Mouse (Mus musculus) R1 (cell line): ENCODE measurements around the gene Sh3rf1.

Experiments used
- DNase-seq: peaks from one replicate; pipeline ENCODE4 v3.0.0-alpha.2; 2018; ENCODE audit warnings: low read depth, low spot score

Gene Sh3rf1

DNA sequence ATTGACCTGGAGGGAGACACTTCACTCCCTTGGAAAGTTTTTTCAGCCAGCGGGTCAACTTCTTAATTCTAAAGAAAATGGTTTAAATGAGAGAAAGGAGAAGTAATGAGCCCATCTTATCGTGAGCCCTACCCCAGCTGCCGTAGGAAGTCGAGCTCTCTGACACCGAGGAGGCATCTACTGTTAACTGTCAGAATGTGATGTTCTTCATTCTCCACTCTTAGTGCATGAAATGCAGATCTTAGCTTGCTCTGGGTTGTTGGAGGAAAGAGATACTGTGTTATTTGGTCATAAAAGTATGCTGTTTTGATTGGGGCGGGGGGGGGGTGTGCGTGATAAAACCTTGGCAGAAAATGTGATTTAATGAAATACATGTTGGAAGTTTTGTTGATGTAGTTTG is 62.7 kb downstream of the Sh3rf1 start:
- no peak for DNase-seq

DNA sequence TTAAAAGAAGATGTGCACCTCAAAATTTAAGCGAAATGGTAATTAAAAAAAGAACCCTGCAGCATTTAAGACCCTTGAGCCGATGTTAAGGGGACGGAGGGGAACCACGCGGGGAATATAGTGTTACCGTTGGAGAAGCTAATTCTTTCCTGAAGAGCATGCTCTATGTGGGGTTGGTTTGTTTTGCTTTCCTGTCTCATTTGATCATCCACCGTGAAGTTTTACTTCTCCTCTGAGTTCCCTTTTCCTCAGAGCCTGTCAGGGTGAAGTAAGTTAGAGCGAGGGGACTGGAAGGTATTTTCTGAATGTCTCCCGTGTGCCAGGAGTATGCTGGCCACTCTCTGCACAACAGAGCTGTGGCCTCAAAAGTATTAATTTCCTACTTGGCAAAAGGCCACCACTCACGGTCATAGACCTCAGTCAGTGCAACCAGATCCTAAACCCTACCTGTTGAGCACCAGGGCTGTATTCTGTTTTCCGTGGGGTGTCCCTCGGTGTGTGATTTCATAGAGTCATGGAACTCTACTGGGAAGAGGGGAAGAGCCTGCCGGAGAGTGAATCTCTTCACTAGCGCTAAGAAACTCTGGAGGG is 63.2 kb downstream of the Sh3rf1 start:
- no peak for DNase-seq

DNA sequence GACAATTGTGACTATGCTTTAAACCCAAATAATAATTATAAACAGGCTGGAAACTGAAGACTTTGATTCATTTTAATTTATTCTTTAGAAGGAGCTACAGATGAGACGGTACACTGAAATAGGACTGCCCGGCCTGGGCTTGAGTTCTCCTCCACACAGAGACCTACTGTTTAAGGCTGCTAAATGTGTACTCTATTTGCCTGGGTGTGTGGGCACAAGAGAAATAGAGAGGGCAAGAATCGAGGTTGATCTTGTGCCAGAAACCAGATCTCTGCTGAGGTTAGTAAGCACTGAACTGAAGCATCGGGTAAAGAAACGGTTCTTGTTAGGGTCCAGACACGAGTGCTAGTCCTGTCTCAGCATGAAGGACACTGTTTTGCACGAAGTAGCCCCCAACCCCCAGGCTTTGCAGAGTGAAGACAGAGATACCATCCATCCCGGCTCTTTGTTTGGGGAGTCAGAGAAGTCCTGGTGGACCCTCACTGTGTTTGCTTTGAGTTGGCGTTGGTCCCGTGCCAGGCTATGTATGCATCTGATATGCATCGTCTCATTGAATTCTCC is 64.4 kb downstream of the Sh3rf1 start:
- DNase-seq: no peak

DNA sequence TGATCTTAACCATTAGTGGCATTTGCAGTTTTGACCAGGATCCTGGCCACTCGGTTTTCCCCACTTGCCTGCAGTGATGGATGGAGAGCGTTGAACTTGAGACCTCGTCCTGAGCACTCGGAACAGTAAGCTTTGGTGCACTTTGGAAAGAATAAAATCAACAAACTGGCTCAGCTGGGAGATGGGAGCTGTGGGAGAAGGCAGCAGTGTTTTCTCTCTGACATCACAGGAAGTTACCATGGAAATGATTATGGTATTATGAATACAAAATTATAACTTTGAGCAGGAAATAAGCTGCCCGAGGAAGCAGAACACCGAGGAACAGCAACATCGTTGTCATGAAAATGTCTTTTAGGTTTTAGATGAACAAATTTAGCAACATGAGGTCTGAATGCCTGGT is 65.0 kb downstream of the Sh3rf1 start:
- DNase-seq: no peak

DNA sequence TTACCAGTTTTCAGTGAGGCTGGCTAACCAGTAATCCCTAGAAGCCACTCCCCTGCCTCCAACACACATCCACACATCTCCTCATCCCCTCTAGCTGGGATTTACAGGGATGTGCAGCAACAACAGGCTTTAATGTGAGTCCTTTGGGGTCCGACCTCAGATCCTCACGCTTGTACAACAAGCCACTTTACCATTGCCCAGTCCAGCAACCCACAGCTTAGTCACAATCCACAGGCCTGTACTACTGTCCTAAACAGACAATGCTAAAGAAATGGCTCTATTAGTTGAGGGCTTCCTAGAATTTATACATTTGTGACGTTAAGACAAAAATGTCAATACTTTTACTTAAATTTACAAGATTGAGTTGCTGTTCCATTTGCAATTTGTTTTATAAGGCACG is 71.4 kb downstream of the Sh3rf1 start:
- DNase-seq: no peak

DNA sequence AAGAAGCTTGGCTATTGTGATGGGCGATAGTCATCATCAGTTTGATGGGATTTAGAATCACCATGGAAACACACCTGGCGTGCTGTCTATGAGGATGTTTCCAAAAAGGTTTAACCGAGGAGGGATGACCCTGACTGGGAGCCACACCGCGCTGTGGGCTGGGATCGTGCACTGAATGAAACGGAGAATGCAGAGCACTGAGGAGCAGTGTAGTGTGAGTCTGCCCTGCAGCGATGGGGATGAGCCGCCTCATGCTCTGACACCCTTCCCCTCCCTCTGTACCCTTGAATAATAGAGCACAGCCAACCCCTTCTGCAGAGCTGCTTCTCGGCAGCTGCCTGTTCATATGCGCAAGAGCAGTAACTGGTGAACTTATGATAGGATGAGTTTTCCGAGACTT is 71.8 kb downstream of the Sh3rf1 start:
- peak; percentile 30 for DNase-seq

DNA sequence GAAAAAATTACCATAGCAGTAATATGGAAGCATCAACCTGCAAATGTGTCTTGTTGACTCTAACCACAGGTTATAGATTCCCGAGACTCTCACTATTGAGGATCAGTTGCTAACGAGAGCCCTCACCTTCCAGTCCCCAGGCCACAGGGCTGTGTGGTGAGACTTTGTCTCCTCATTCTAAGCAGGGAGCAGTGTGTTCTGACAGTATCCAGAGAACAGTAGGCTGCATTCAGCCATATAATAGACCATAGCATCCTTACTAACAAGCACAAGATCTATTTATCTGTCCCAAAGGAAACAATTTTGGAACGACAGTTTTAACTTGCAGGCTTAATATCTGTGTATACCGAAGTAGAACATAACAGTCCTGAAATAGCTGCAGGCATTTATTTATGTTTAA is 75.2 kb downstream of the Sh3rf1 start:
- no peak for DNase-seq

DNA sequence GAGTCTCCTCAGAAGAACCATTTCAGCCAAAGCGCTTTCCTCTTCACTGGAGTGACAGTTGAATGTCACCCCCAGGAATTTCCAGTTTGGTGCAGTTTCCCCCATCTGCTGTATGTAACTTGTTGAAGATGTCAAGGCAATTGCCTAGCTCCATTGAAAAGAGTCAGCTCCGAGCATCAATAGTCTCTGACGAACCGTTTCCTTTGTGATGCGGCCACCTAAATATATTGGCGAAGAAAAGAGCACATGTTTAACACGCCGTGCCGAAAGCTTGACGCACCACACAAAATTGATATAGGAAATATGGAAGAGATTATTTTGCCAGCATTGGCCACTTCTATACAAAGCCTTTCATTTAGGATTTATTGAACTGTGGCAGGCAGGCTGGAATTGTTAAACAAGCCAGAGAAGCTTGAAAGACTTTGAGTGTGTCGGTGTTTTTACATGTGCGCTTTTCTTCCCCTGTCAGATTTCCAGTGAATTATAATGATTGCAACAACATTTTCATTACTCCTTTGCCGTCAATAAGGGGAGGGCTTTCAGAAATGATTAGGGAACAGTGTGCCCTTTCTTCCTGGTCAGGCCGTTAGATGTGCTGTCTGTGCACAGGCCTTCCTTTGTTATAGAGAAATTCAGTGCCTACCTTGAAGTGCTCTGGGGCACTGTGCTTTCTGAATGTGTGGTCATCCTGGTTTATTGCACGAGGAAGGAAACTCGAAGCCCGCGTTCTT is 77.8 kb downstream of the Sh3rf1 start:
- no peak for DNase-seq

DNA sequence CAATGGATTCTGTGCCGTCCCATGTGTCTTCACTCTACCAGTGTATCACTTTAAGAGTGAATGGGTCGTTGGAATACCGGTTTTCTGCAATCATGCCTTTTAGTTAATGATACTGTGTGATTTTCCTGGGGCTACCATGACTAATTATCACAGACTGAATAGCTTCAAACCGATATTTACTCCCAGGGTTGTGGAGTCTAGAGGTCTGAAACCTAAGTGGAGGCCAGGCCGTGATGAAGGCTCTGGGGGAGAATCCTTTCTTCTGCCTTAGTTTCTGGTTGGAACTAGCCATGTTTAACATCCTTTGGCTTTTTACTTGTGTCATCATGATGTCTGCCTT is 78.3 kb downstream of the Sh3rf1 start:
- no peak for DNase-seq

DNA sequence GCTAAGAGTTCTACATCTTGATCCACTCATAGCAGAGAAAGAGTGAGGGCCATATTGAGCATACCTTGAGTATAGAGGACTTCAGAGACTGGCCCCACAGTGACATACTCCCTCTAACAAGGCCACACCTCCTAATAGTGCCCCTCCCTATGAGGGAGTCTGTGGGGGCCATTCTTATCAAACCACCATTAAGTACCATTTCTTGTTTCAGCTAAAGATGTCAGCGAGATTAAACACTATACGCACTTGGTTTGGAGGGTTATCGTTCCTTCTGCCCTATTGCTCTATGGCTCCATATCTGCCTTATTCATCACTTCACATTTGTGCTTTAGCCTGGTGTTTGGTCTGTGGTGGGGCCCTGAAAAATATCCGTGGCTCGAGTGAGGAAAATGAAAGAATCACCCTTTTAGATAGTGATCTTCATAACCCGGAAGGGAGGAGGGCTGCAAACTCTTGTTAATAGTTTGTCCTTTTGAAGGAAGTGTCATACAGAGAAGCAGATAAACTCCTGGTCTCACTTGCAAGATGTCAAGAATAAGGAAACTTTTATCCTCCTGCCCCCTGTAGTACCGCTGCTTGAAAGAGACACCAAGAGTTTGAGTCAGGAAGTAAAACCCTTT is 81.9 kb downstream of the Sh3rf1 start:
- no peak for DNase-seq

DNA sequence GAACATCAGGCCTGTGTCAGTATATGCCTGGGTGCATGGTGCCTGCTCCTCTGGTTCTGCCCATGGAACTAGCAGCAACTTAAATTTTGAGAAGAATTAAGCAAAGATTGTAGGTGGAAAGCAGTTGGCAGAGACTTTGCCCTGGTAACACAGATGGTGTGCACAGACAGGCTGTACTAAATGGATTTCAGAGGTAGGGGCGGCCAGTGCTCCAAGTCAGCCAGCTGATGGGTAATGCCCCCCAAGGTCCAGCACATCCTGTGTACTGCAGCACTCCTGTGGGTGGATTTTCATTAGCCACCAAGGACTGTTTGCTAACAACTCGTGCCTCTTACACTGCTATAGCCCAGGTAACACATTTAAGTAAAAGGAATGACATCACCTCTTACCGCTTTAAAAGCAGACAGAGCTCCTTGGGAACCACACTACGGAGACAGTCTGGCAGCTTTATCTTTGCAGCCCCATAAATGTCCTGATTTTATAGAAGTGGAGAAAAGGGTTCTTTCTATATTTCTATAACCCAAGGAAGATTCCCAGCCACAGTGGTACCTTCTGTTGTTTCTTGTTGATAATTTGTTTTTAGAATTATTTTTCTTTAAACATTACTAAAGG is 82.9 kb downstream of the Sh3rf1 start:
- no peak for DNase-seq

DNA sequence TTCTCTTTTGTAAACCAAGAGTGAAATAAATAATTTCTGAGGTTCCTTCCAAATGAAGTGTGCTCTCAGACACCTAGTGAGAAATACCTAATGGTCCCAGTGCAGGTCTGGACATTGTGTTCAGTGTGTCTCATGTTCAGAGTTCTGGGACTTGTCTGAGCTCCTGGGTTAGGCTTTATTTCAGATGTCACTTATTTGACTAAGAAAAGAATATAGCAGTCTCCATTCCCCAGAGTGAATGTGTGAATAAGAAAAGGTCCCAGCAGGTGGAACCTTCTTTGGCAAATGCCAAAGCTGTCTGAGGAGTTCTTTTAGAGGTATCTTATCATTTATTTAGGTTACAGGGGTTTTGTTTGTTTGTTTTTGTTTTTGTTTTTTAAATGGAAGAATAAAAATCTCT is 85.2 kb downstream of the Sh3rf1 start:
- DNase-seq: peak; percentile 86

DNA sequence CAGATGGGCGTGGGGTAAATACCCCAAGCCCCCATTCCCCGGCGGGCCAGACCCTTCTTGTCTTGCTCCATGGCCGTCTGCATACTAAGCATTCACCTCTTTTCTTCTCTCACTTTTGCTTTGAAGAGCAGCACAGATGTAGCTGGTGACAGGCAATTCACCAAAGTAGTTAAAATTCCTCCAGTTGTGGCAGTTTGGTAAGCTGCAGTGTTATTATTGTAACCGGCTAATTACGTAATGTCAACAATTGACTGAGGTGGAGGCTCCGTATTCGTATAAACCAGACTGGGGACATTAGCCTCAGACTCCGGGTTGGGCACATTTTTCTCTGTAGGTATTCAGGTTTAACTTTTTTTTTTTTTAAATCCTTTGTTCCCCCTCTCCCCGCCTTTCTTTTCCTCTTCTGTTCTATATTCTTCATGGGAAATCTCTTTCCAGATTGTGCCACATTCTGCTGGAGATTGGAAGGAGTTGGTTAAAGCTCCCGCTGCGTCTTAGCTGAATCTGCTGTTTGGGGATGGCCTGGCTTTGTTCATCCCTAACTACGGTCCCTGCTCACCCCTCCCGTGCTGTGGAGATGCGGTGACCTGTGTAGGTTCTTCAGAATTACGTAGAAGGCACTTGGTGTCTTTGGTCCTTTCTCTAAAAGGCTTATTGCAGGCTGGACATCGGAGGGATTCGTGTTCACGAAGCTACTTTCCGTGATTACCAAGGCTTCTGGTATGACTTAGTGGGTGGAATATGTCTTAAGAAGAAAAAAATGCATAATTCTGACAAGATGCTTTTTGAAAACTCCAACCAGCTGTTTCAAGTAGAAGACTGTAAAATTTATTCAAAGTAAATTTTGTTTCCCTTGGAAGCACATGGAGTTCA is 86.1 kb downstream of the Sh3rf1 start:
- peak; percentile 62 for DNase-seq

DNA sequence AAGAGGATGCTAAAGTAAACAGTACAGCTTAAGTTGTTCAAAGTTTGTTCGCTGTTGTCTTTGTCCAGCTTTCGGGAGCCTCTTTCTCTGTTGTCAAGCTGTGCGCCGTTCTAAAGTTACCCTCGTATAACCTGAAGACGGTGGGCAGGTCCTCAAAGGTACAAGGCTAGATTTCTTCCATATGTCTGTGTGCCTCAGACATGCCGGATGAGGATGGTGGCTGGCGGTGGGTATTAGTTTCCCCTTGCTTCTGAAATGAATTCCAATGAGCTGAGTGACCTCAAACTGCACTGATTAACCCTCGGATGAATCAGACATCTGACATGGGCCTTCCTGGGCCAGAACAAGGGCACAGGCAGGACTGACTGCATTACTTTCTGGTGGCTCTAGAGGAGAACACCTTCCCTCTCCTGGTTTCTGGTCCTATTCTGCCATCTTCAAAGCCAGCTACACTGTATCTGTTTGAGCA is 86.8 kb downstream of the Sh3rf1 start:
- no peak for DNase-seq

DNA sequence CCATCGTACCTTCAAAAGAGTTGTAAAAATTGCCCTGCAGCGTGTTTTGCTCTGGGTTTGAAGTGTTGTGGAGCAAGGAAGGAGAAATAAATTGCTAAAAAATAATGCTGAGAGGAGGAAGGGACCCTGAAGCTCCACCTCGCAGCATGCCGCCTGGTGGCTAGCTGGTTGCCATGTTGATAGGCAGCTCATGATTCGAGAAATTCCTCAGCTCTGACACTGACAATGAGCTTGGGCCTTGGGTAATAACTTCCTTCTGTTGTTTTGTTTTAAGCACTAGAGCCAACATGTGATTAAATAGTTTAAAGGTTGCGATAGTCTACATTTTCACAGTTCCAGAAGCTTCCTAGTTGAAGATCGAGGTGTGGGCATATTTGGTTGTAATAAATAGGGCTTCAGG is 89.3 kb downstream of the Sh3rf1 start:
- no peak for DNase-seq

DNA sequence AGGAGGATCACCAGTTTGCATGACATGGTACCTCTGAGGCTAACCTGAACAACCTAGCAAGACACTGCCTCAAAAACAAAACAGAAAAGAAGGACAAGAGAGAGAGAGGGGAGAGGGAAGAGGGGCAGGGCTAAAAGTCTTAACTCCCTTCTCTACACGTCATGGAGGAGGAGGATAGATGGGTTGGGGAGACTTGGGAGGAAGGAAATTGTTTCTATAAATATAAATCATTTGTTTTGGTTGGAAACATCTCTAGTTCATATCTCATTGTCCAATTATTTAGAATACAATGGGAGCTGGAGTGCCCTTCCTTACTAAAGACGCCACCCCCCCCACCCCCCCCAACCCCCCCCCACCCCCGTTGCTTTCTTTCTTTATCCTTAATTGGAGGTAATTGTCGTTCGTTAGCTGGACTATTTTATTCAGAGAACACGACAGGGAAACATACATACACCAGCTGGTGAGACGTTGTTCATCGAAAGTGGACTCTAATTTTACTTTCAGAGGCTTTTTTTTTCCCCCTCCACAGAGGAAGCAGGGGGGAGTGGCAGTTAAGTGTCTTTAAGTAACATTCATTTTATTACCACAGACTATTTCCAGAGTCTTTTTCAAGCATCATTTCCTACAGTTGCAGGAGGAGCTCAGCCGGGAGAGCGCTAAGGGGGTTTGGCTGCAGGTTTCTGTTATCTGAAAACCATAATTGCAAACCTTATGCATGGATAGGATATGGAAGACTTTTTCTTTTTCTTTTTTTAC is 92.5 kb downstream of the Sh3rf1 start:
- DNase-seq: no peak

DNA sequence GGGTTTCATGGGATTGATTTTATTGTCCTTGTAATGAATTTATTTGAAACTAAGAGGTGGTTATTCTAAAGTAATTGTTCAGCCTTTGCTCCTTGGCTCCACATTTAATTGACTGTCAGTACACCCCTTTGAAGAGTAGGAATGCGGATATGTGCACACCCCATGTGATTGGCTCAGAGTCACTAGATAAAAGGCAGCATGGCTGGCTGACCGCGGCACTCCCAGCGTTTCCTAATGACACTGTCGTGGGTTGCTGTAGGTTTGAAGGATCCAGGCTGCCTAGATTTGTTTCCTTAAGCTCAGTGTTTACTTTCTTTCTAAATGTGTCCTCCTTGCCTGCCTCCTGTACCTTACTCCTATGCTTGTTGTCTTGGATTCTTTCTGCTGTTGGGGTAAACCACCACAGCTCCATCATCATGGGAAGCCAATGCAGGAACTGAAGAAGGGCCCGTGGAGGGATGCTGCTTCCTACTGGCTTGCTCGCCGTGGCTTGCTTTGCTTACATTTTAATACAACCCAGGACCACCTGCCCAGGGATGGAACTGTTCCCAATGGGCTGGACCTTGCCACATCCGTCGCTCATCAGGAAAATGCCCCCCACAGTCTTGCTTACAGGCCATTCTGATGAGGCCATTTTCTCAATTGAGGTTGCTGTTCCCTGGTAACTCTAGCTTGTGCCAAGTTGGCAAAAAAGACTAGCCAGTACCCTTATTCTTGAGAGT is 93.3 kb downstream of the Sh3rf1 start:
- peak; percentile 41 for DNase-seq

DNA sequence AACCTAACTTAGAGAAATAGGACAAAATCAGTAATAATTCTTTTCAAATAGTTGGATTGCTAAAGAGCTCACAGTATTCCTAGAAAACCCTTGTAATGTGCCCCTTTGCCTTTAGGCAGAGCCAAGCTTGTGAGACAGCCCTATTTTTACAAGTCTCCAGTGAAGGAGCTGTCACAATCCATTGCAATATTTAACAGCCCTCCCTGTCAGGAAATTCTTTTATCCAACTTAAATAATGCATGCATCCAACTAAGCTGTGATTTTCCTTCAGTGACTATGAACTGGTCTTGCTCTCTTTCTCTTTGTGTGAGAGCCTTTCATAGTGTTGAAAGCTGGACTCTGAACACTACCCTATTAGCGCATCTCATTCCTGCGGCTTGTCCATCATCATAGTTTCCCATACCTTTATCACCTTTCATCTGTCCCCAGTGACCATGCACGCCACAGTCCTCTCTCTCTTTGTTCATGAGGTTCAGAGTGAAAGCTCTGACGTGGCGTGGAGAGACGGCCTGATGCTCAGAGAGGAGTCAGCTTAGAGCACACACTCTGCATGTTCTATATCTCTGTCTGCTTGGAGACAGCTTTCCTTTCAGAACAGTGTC is 94.0 kb downstream of the Sh3rf1 start:
- no peak for DNase-seq

DNA sequence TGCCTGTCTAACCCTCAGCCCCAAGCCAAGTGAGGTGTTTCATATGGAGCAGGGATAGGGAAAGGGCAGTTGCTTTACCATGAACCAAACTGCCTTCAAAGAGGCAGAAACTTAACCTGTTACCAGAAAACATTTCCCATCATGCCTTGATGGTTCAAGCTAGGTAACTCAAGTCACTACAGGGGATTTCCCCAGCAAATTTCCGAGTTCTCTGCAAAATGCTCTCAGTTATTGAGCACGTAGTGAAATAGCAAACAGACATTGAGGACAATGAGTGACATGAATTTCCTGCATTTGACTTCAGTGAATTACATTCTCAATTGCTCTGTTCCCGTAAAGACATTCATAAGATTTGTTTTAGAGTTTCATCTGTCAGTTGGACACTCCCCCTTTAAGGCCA is 97.5 kb downstream of the Sh3rf1 start:
- DNase-seq: no peak

DNA sequence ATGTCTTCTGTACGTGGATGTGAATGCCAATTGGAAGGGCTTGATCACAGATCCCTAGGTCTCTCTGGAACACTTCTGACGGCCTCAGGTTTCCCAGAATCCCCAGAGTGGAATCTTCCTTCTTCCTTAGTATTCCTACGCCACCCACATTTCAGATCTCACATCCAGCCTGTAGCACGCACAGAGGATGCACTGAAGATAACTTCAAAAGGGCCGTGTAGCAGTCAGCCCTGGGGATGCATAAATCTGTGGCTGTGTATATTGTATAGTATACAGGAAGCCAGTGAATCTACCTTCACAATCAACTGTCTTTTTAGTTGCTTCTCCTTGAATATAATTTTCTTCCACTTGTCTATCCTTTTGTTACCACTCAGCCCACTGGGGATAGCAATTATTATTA is 98.1 kb downstream of the Sh3rf1 start:
- no peak for DNase-seq
